Mouse (Mus musculus): ENCODE results near the gene Akap4.

Akap4 gene

DNA sequence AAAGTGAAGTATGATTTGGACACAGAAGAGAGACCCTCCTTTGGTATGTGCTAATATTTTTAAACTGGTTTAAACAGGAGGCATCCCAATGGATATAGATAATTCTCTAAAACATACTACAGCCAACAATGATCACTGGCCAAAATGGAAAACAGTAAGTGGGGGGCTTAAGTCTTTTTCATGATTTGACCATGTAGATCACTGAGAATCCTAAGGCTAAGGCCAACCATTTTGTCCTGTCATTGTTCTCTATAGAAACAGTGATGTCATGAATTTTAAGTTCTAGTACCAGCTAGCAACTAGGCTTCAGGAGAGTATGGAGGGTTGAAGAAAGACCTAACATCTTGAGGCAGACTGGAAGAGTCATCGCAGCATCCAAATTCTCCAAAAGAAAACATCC lies at the start of gene Akap4:
Gene Akap4, plus strand, starts transcription at position 301 of the 400 bp plus-strand sequence.
- no peak for DNase-seq

DNA sequence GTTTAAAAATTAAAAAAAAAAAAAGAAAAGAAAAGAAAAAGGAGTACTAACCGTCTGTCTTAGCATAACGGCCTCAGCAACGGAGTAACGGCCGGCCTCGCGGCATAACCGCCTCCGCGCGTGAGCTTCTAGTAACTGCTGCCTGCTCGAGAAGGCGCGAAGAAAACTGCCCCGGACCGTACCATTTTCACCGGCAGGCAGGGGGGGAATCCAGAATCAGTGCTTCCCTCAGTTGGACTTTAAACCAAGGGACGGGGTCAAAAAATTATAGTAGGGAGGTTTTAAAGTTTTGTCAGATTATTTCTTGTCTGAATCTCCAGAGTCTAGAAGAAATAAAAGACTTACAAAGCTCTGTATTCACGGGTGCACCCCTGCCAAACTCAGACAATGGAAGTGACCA lies 25.8 kb upstream of the Akap4 start, which contains the start of gene Ccnb3:
Gene Ccnb3, minus strand, starts transcription at position 101 of the 400 bp plus-strand sequence.
- no peak for DNase-seq

DNA sequence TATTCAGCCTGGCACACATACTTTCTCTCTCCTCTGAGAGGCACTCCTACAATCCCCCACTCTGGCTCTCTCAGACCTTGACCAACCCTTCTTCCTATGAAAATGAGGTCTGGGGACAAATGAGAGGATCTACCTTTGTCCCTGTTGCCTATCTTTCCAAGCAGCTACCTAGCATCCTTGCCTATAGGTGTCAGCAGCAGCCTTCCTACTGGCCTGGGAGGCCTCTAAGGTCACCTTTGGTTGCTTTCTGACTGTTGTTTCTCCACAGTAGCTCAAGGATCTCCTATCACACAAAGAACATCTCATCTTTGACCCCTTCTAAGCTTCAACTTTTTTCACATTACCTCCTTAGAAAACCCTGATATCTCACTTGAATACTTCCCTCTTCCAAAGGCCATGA lies 10.3 kb upstream of the Akap4 start:
- no peak for DNase-seq

DNA sequence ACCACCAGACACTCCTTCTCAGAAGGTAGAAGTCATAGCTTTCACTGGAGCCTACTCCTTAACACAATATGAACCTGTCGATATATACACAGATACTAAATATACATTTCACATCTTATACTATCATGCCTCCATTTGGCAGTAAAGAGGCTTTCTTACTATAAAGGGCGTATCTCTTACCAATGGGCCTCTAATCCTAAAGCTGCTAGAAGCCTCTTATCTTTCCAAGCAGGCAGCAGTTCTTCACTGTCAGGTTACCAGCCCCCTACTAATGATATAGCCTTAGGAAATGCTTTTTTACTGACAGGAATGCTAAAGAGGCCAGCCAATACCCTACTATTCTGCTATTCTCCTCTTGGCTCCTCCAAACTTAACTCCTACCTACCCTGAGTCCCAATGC lies 9.7 kb upstream of the Akap4 start:
- no peak for DNase-seq

DNA sequence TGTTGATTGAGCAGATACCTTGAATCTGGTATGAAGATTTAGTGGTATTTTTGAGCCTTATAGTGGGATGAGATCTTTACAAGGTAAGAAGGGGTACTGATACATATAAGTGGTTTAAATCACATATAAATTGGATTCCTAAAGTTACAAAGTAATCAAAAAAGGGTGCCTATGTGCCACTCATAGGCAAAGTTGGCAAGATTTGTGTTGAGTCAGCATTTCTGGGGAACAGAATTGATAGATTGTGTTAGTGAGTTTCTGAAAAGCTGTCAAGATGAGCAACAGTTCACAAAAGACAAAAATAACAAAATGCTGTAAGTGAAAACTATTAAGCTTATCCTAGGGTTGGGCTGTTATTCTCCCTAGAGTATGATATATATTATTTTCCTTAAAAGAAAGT lies 3.2 kb upstream of the Akap4 start:
- DNase-seq: no peak

DNA sequence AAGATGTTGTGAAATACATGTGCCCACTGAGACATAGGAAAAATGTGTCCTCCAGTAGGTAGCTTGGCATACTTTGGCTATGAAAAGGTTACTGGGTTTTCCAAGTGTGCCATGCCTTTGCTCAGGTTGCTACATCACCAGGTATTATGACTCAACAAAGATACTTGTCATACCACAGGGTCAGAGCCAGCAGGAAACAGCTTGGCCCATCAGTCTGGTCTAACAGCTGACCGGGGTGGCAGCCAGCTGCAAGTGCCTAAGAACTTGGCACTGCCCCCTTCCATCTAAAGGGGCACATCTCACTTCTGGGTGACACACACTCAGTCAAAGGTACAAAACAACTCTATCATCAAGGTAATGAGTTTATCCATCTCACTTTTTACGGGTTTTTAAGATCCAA lies 683 bp downstream of the Akap4 start:
- DNase-seq: no peak

DNA sequence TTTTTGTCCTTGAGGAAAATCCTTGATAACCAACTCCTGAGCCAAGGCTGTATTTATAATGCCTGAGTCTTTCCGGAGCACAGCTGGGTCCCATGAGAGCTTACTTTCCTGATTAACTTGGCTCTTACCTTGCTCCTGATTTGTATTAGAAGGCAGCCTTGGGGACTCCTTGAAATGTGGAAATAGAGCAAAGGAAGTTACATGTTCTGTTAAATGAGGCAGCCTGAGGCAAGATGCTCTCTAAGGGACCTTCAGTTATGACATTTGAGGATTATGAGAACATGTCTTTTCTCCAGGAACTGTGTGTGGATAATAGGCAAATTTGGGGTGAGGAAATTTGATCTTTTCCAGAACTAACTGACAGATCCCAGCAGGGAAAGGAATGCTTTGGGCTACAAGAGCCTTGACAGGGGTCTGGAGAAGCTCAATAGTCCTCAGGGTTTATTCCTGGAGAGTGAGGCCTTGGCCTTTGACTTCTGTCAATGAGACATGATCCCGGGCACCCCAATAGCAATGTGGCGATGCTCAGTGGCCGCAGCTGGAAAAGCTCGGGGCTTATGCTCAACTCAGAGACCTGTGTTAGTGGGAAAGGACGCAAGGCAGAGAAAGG lies 12.6 kb downstream of the Akap4 start:
- no peak for DNase-seq

DNA sequence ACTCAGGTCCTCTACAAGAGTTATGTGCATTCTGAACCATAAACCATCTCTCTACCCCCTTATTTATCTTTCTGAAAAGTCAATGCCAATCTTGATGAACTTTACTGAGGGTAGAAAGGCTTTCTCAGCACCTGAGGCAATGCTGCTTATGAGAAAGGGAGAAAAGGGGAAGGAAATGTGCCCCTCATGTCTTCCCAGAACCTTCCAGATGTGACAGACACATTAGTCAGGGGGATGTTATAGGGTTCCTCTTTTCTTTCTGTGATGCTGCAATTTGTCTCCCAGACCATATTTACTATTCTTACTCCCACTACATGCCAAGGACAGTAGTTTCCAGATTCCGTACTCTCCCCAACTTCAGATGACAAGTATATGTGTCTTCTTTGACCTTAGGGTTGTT lies 18.6 kb downstream of the Akap4 start:
- DNase-seq: no peak

DNA sequence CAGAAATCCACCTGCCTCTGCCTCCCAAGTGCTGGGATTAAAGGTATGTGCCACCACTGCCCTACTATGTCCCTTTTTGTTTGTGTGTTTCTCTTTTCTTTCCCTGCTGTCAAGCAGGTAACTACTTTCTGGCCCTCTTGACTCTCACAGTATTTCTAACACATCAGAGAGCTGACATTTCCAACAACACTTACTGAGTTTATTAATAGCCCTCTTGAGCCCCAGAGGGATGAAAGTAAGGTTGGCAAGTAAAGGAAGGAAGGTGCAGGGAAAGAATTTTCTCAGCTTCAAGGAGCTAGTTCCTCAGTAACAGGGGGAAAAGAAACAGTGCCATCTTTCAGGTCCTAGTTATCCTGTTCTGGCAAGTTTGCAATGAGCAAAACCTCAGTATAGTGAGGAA lies 23.0 kb downstream of the Akap4 start:
- DNase-seq: no peak

DNA sequence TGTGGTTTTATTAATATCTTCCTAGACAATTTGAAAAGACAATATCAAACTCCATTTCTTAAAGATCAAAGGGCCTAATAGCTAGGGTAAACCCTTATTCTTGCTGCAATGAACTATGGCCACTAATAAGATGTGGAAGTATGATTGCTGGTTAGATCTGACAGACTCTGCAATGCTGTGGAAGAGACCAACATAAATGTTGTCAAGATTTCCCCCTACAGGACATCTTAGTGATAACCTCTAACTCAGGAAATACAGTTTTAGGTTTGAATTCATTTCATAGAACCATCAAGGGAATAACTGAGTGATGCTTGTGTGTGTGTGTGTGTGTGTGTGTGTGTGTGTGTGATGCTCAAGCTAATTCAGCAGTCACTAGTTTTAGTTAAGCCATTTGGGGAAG lies 35.0 kb downstream of the Akap4 start:
- DNase-seq: no peak

DNA sequence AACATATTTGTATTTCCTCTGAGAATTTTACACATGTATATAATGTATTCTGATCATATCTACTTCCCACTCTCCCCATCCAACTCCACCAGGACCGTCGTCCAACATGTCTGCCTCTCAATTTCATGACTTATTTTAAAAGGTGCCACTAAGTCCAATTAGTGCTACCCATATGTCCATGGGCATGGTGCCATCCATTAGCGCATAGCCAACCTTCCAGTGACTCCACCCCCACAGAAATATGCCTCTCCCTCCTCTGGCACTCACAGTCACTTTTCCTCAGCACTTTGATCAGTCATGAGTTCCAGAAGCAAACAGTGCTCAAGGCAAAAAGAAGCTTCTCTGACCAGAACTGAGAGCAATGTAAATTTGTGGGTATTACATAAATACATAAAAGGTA lies 47.6 kb downstream of the Akap4 start:
- no peak for DNase-seq

DNA sequence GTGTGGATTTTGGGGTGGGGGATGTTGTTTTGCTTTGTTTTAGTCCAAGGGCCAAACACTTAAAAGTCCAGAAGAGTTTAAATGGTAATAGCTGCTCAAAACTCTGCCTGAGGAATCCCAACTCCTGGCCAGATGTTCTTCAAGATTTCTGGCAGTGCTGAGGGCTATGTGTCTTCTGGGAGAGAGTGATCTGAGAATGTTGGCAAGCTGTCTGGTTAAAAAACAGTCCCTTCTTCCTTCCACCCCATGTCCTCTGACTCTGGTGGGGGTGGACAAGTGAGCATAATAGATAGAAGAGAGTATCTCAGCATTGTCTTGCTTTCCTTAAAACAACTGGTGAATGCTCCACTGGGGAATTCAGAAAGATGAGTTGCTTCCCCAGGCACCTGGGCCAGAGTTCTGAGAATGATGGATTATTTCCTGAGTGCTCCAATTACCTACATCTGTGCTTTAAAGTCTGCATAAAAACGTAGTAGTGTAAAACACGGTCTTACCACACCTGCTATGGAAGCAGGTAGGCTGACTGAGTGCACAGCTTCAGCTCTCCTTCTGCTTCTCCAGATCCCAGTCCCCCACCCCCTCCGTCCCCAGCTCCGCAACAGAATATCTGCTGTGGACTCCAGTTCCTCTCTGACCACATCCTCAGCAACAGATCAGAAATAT lies 54.4 kb downstream of the Akap4 start:
- DNase-seq: no peak

Measured in thymus, postnatal 4 days (tissue).